Mouse (Mus musculus) embryonic fibroblast, embryonic 13.5 days (primary cell): Measurements from ENCODE around the gene Lemd2.

Experiments used
- CTCF ChIP-seq: IDR thresholded peaks from 2 replicates; pipeline ENCODE4 v1.5.1; 2011; ENCODE audit warnings: mild to moderate bottlenecking, control low read depth, low read length, moderate library complexity, borderline replicate concordance; ENCODE audit not compliant: insufficient read depth
- POLR2A ChIP-seq: IDR thresholded peaks from 2 replicates; pipeline ENCODE4 v1.6.1; 2011; ENCODE audit warnings: low read depth, mild to moderate bottlenecking, control low read depth, low read length, moderate library complexity

GRCm38 (mm10) chr17:27240556-27241457 is 36.5 kb upstream of the Lemd2 start:
- TF ChIP-seq CTCF (no peak), POLR2A (no peak)
